Mouse (Mus musculus): ENCODE measurements around the gene Ndc1.
"Not testable (repeated sequence)": the region's sequence is repeated elsewhere in the genome, so short reads cannot be mapped to it uniquely, and the experiment has no call there.

Ndc1 gene

GRCm38 (mm10) chr4:107364190-107364639, 3.4 kb upstream of the Ndc1 start:
- no peak for DNase-seq (ENCODE audit: low read depth, low spot score)

- DNase-seq (ENCODE audit: low read depth, low spot score): not testable (repeated sequence)
Measured at GRCm38 (mm10) chr4:107366408-107366807, 1.2 kb upstream of the Ndc1 start.

GRCm38 (mm10) chr4:107372304-107372703, 4.7 kb downstream of the Ndc1 start:
- DNase-seq (ENCODE audit: low read depth, low spot score): no peak

GRCm38 (mm10) chr4:107374677-107375076, 7.1 kb downstream of the Ndc1 start:
- DNase-seq (ENCODE audit: low read depth, low spot score): no peak

- DNase-seq (ENCODE audit: low read depth, low spot score): no peak
Measured at GRCm38 (mm10) chr4:107378954-107379353, 11.4 kb downstream of the Ndc1 start.

- DNase-seq (ENCODE audit: low read depth, low spot score): no peak
Measured at GRCm38 (mm10) chr4:107380871-107381270, 13.3 kb downstream of the Ndc1 start.

GRCm38 (mm10) chr4:107387038-107387437, 19.5 kb downstream of the Ndc1 start:
- no peak for DNase-seq (ENCODE audit: low read depth, low spot score)

- no peak for DNase-seq (ENCODE audit: low read depth, low spot score)
Measured at GRCm38 (mm10) chr4:107387465-107387864, 19.9 kb downstream of the Ndc1 start.

GRCm38 (mm10) chr4:107388291-107388690, 20.7 kb downstream of the Ndc1 start:
- DNase-seq (ENCODE audit: low read depth, low spot score): no peak

- DNase-seq (ENCODE audit: low read depth, low spot score): no peak
Measured at GRCm38 (mm10) chr4:107389345-107389744, 21.8 kb downstream of the Ndc1 start.

- no peak for DNase-seq (ENCODE audit: low read depth, low spot score)
Measured at GRCm38 (mm10) chr4:107393771-107394170, 26.2 kb downstream of the Ndc1 start.

GRCm38 (mm10) chr4:107420202-107420601, 52.6 kb downstream of the Ndc1 start:
- DNase-seq (ENCODE audit: low read depth, low spot score): no peak

- no peak for DNase-seq (ENCODE audit: low read depth, low spot score)
Measured at GRCm38 (mm10) chr4:107421711-107422110, 54.1 kb downstream of the Ndc1 start.

GRCm38 (mm10) chr4:107422176-107422575, 54.6 kb downstream of the Ndc1 start:
- DNase-seq (ENCODE audit: low read depth, low spot score): no peak

- no peak for DNase-seq (ENCODE audit: low read depth, low spot score)
Measured at GRCm38 (mm10) chr4:107425616-107426015, 58.0 kb downstream of the Ndc1 start.

GRCm38 (mm10) chr4:107426631-107427030, 59.0 kb downstream of the Ndc1 start:
- DNase-seq (ENCODE audit: low read depth, low spot score): no peak

- no peak for DNase-seq (ENCODE audit: low read depth, low spot score)
Measured at GRCm38 (mm10) chr4:107432717-107433116, 65.1 kb downstream of the Ndc1 start.

- DNase-seq (ENCODE audit: low read depth, low spot score): no peak
Measured at GRCm38 (mm10) chr4:107433998-107434355, 66.4 kb downstream of the Ndc1 start.

- DNase-seq (ENCODE audit: low read depth, low spot score): no peak
Measured at GRCm38 (mm10) chr4:107434356-107435237, 67.0 kb downstream of the Ndc1 start, which contains the start of gene Glis1. Glis1 (plus strand) TSS chr4:107434591.

- DNase-seq (ENCODE audit: low read depth, low spot score): no peak
Measured at GRCm38 (mm10) chr4:107435238-107435946, 67.8 kb downstream of the Ndc1 start.

GRCm38 (mm10) chr4:107436476-107436875, 68.9 kb downstream of the Ndc1 start:
- no peak for DNase-seq (ENCODE audit: low read depth, low spot score)

GRCm38 (mm10) chr4:107438741-107439140, 71.2 kb downstream of the Ndc1 start:
- no peak for DNase-seq (ENCODE audit: low read depth, low spot score)

GRCm38 (mm10) chr4:107440306-107440705, 72.7 kb downstream of the Ndc1 start:
- DNase-seq (ENCODE audit: low read depth, low spot score): no peak
